Mouse (Mus musculus): ENCODE data around the gene Ebf1. TPM values are rescaled to one million over a fixed set of nuclear protein-coding genes. Genes with fewer than 3 reads are reported as not detected.

Gene Ebf1
- polyA plus RNA-seq, 1 experiment: not detected

GRCm38 (mm10) chr11:44792816-44793215 is 175.7 kb downstream of the Ebf1 start:
- H3K4me3 ChIP-seq (replicated peaks): no peak overlapping the region
- no peaks in the 10 kb centered on the region for H3K27me3 ChIP-seq (ENCODE audit: control insufficient read depth)
- no peak for TF ChIP-seq GATA1 (IDR thresholded peaks at IDR 0.05; ENCODE audit: low read length)
- no peak for TF ChIP-seq TAL1 (IDR thresholded peaks at IDR 0.05; ENCODE audit: low read length)
- no peaks in the 10 kb centered on the region for H3K4me1 ChIP-seq (ENCODE audit: control insufficient read depth)
- H3K9me3 ChIP-seq (ENCODE audit: control insufficient read depth, low read length): no peaks in the 10 kb centered on the region
- H3K36me3 ChIP-seq (ENCODE audit: control insufficient read depth): no peaks in the 10 kb centered on the region

DNA sequence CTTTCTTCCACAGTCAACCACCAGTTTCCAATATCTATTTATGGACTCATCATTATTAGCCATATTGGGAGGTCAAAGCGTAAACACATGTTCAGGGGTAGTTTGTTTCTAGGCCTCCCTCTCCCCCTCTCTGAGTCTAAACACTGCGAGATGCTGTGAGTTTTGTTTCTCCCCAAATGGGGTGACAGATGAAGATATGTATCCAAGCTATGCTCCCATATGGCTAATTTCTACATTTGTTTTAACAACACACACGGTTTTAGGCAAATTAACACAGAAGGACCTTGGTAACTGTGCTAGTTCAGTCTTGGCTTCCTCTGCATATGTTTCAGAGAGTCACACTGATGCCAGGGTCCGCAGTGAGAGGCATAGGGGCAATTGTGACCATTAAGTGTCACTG is 177.8 kb downstream of the Ebf1 start:
- no peaks in the 10 kb centered on the region for H3K36me3 ChIP-seq (ENCODE audit: control insufficient read depth)
- TF ChIP-seq GATA1 (IDR thresholded peaks at IDR 0.05; ENCODE audit: low read length): no peak
- H3K4me1 ChIP-seq (ENCODE audit: control insufficient read depth): no peaks in the 10 kb centered on the region
- no peaks in the 10 kb centered on the region for H3K27me3 ChIP-seq (ENCODE audit: control insufficient read depth)
- H3K9me3 ChIP-seq (ENCODE audit: control insufficient read depth, low read length): no peaks in the 10 kb centered on the region
- no peak overlapping the region for H3K4me3 ChIP-seq (replicated peaks)

DNA sequence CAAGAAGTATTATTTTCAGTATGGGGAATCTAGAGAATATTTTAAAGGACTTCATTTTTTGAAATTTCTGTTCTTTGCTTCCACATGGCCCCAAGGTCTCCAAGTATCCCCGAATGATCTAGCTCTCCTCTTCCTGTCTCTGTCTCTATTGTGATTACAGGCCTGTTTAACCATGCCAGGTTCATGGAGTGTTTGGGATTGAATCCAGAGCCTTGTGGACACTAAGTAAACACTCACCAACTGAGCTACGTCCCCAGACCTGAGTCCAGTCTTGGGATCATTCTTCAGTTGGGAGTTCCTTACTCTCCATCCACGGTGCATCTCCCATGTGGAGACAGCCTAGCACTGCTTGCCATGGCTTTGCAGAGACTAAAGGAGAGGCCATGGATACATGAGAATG is 178.7 kb downstream of the Ebf1 start:
- Histone ChIP-seq H3K36me3 (ENCODE audit: control insufficient read depth) (no peaks in the 10 kb centered on the region), H3K4me1 (ENCODE audit: control insufficient read depth) (no peaks in the 10 kb centered on the region), H3K9me3 (ENCODE audit: control insufficient read depth, low read length) (no peaks in the 10 kb centered on the region), H3K27me3 (ENCODE audit: control insufficient read depth) (no peaks in the 10 kb centered on the region), H3K4me3 (replicated peaks) (no peak overlapping the region)
- no peak for TF ChIP-seq GATA1 (IDR thresholded peaks at IDR 0.05; ENCODE audit: low read length)
- TF ChIP-seq TAL1 (IDR thresholded peaks at IDR 0.05; ENCODE audit: low read length): no peak

DNA sequence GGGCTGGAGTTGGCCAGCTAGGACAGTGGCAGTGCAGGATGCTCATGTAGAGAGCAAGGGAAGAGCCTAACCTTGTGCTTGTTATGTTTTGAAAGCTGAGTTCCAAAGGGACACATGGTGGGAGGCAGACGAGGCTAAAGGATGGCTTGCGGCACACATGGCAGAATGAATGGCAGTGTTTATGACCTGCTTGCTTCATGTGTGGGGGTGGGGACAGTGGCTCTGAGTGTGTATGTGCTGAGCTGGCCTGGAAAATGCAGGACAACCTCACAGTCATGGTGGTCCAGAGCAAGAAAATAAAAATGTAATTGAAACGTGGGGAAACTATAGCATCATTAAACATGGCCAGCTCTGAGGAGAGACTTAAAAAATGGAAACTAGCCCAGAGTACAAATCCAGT is 181.2 kb downstream of the Ebf1 start:
- H3K27me3 ChIP-seq (ENCODE audit: control insufficient read depth): no peaks in the 10 kb centered on the region
- no peaks in the 10 kb centered on the region for H3K36me3 ChIP-seq (ENCODE audit: control insufficient read depth)
- no peak overlapping the region for H3K4me3 ChIP-seq (replicated peaks)
- H3K4me1 ChIP-seq (ENCODE audit: control insufficient read depth): no peaks in the 10 kb centered on the region
- TF ChIP-seq GATA1 (IDR thresholded peaks at IDR 0.05; ENCODE audit: low read length) (no peak), TAL1 (IDR thresholded peaks at IDR 0.05; ENCODE audit: low read length) (no peak)
- H3K9me3 ChIP-seq (ENCODE audit: control insufficient read depth, low read length): no peaks in the 10 kb centered on the region

GRCm38 (mm10) chr11:44804046-44804445 is 186.9 kb downstream of the Ebf1 start:
- no peaks in the 10 kb centered on the region for H3K9me3 ChIP-seq (ENCODE audit: control insufficient read depth, low read length)
- H3K4me1 ChIP-seq (ENCODE audit: control insufficient read depth): no peaks in the 10 kb centered on the region
- H3K27me3 ChIP-seq (ENCODE audit: control insufficient read depth): no peaks in the 10 kb centered on the region
- no peak for TF ChIP-seq TAL1 (IDR thresholded peaks at IDR 0.05; ENCODE audit: low read length)
- TF ChIP-seq GATA1 (IDR thresholded peaks at IDR 0.05; ENCODE audit: low read length): no peak
- H3K4me3 ChIP-seq (replicated peaks): no peak overlapping the region
- H3K36me3 ChIP-seq (ENCODE audit: control insufficient read depth): no peaks in the 10 kb centered on the region

DNA sequence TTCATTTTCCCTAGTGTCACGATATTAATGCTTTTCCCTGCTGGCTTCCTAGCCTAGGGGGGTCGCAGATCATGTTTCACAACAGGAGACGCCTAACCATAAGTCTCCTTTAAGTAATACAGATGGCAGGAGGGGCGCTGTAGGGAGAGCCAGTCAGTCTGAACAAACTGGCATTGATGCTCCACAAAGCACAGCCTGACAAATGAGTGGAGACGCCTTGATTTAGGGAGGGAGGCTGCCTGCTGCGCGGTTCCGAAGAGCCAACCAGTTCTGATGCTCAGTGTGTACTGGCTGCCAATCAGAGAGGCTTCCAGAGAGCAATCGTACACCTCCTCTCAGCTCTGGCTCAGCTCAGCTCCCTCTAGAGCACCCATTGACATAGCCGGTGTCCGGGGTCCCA is 189.5 kb downstream of the Ebf1 start:
- H3K36me3 ChIP-seq (ENCODE audit: control insufficient read depth): no peaks in the 10 kb centered on the region
- no peak for TF ChIP-seq TAL1 (IDR thresholded peaks at IDR 0.05; ENCODE audit: low read length)
- no peak for TF ChIP-seq GATA1 (IDR thresholded peaks at IDR 0.05; ENCODE audit: low read length)
- H3K27me3 ChIP-seq (ENCODE audit: control insufficient read depth): no peaks in the 10 kb centered on the region

GRCm38 (mm10) chr11:44808855-44809546 is 191.9 kb downstream of the Ebf1 start:
- Histone ChIP-seq H3K4me3 (replicated peaks) (no peak overlapping the region), H3K4me1 (ENCODE audit: control insufficient read depth) (no peaks in the 10 kb centered on the region), H3K27me3 (ENCODE audit: control insufficient read depth) (no peaks in the 10 kb centered on the region), H3K36me3 (ENCODE audit: control insufficient read depth) (no peaks in the 10 kb centered on the region), H3K9me3 (ENCODE audit: control insufficient read depth, low read length) (no peaks in the 10 kb centered on the region)
- no peak for TF ChIP-seq GATA1 (IDR thresholded peaks at IDR 0.05; ENCODE audit: low read length)
- TF ChIP-seq TAL1 (IDR thresholded peaks at IDR 0.05; ENCODE audit: low read length): no peak

More for the DNA sequence above, 189.5 kb downstream of the Ebf1 start:
- H3K4me3 ChIP-seq (replicated peaks): no peak overlapping the region
- H3K9me3 ChIP-seq (ENCODE audit: control insufficient read depth, low read length): no peaks in the 10 kb centered on the region
- no peaks in the 10 kb centered on the region for H3K4me1 ChIP-seq (ENCODE audit: control insufficient read depth)

DNA sequence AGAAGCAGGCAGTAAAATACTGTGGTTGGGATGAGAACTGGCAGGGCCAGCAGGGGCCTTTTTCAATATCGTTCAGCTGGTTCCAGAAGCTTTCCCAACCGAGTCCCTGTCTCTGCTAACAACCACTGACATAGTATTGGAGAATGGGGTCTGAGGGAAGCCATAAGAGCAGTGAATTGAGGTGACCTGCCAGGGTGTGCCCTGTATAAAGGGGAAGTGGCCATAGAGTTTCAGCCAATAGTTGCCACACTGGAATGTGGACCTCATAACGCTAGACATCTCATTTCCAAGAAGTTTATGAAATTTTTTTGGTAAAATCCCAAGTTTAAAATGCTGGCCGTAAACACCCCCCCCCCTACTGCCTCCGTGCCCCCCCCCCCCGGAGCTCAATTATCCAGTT is 193.9 kb downstream of the Ebf1 start:
- Histone ChIP-seq H3K27me3 (ENCODE audit: control insufficient read depth) (no peaks in the 10 kb centered on the region), H3K4me3 (replicated peaks) (no peak overlapping the region), H3K4me1 (ENCODE audit: control insufficient read depth) (no peaks in the 10 kb centered on the region), H3K36me3 (ENCODE audit: control insufficient read depth) (no peaks in the 10 kb centered on the region), H3K9me3 (ENCODE audit: control insufficient read depth, low read length) (no peaks in the 10 kb centered on the region)
- no peak for TF ChIP-seq TAL1 (IDR thresholded peaks at IDR 0.05; ENCODE audit: low read length)
- TF ChIP-seq GATA1 (IDR thresholded peaks at IDR 0.05; ENCODE audit: low read length): no peak

DNA sequence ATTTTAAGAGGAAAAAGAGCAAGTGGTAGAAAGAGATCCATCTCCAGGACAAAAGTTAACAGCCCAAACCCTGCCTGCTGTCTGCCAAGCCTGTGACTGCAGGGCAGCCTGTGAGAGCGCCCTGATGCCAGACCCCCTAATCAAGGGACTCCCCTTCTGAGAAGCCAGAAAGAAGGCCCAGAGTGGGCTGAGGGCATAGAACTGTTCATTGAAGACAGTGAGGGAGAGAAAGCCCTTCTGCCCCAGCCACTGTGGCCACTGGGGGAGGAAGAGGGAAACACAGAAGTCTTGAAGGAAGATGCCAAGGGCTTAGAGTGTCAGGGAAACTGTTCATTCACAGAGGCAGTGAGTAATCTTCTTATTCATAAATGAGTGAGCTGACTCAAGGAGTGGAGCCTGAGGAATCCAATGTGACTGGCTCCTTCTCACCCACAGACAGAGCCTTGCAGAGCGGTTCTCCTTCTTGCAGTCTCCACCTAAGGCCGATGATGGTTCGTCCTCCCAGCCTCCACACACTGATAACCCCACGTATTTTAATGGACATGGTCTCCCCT is 195.2 kb downstream of the Ebf1 start:
- Histone ChIP-seq H3K4me1 (ENCODE audit: control insufficient read depth) (no peaks in the 10 kb centered on the region), H3K4me3 (replicated peaks) (no peak overlapping the region), H3K9me3 (ENCODE audit: control insufficient read depth, low read length) (no peaks in the 10 kb centered on the region), H3K36me3 (ENCODE audit: control insufficient read depth) (no peaks in the 10 kb centered on the region), H3K27me3 (ENCODE audit: control insufficient read depth) (no peaks in the 10 kb centered on the region)
- TF ChIP-seq TAL1 (IDR thresholded peaks at IDR 0.05; ENCODE audit: low read length): no peak
- TF ChIP-seq GATA1 (IDR thresholded peaks at IDR 0.05; ENCODE audit: low read length): no peak

- H3K9me3 ChIP-seq (ENCODE audit: control insufficient read depth, low read length): no peaks in the 10 kb centered on the region
- no peaks in the 10 kb centered on the region for H3K36me3 ChIP-seq (ENCODE audit: control insufficient read depth)
- TF ChIP-seq GATA1 (IDR thresholded peaks at IDR 0.05; ENCODE audit: low read length) (no peak), TAL1 (IDR thresholded peaks at IDR 0.05; ENCODE audit: low read length) (no peak)
- H3K27me3 ChIP-seq (ENCODE audit: control insufficient read depth): no peaks in the 10 kb centered on the region
- no peak overlapping the region for H3K4me3 ChIP-seq (replicated peaks)
- no peaks in the 10 kb centered on the region for H3K4me1 ChIP-seq (ENCODE audit: control insufficient read depth)
These were observed 196.4 kb downstream of the Ebf1 start for GRCm38 (mm10) chr11:44813534-44813933.

All from erythroblast, embryonic 14.5 days (primary cell).